Mouse (Mus musculus) thymus, adult 18-20 months (tissue): Measurements from ENCODE around the gene Pts.

Experiments
- DNase-seq, 2 experiments: peaks; one replicate each; pipeline ENCODE4 v3.0.0; 2022; ENCODE audit warnings: mixed read lengths in 2 of 2

Pts gene

GRCm38 (mm10) chr9:50528293-50528892 lies at the start of gene Pts:
TSS of gene Pts (minus strand) at chr9:50528724.
- peak; percentile 95 for DNase-seq

GRCm38 (mm10) chr9:50569599-50570525 lies 41.3 kb upstream of the Pts start:
- DNase-seq, result no peak

DNA sequence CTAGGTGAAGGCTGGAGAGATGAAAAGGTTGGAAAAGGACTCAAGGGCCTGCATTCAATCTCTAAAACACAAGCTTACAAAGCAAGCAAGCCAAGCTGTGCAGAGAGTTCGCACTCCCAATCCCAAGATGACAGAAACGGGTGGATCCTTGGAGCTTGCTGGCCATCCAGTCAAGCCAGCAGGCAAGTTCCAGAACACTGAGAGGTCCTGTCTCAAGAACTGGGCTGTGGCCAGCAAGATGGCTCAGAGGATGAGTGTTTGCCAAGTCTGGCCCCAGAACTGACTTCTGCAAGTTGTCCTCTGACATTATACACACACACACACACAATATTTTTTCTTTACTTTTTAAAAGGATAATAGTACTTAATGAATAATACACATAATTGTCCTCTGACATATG lies 39.4 kb upstream of the Pts start:
- no peak for DNase-seq

- no peak for DNase-seq
Observed at GRCm38 (mm10) chr9:50567372-50567771, 38.8 kb upstream of the Pts start.

DNA sequence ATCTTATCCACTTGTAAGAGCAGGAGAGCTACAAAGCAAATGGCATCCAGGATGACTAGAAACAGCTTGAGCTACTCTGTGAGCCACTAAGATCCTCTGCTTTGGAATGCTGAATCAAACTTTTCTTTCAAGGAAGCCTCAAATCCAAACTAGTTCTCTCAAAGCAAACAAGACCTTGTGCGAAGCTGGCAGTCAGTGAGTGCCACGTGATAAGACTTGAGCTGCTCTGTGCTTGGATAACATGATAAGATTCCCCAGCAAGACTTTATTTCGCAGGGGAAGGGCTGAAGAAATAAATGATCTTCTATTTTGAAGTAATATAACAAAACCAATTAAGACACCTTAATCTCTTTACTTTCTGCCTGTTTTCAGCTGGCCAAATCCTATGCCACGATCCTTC lies 37.4 kb upstream of the Pts start:
- no peak for DNase-seq

- DNase-seq, result no peak
Observed at GRCm38 (mm10) chr9:50565173-50565572, 36.6 kb upstream of the Pts start.

DNA sequence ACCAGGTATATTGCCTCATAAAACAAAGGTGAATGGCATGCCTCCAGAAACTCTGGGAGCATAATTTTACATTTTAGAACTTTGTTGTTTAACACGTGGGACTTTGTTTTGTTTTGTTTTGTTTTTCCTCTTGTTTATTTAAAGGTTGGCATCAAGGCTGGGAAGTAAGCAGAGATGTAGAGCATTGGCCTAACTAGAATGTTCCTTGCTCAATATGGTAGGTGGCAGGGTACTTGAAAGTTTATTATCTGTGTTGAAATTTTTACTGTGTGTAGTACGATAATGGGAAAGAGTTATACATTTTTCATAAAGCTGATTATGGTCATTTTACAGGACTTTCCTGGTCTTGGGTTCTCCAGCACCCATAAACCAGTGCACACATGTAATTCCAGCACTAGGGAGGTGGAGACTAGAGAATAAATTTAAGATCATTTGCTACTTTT lies 33.4 kb upstream of the Pts start:
- no peak for DNase-seq

- DNase-seq, result no peak
Observed at GRCm38 (mm10) chr9:50561145-50561917, 32.8 kb upstream of the Pts start, which contains the start of gene Tex12. TSS of gene Tex12 (minus strand) at chr9:50561325.

GRCm38 (mm10) chr9:50555094-50555446 lies 26.5 kb upstream of the Pts start, which contains the start of gene Bco2:
TSS of gene Bco2 (minus strand) at chr9:50555181.
- DNase-seq, result no peak

- DNase-seq, result peak in 1 of 2 experiments; percentile 22
Observed at GRCm38 (mm10) chr9:50554241-50555093, 25.9 kb upstream of the Pts start, which contains the start of gene Il18. TSS of gene Il18 (plus strand) at chr9:50554827.

GRCm38 (mm10) chr9:50553547-50553946 lies 25.0 kb upstream of the Pts start:
- DNase-seq, result no peak

- DNase-seq, result no peak
Observed at GRCm38 (mm10) chr9:50552206-50552605, 23.7 kb upstream of the Pts start.

DNA sequence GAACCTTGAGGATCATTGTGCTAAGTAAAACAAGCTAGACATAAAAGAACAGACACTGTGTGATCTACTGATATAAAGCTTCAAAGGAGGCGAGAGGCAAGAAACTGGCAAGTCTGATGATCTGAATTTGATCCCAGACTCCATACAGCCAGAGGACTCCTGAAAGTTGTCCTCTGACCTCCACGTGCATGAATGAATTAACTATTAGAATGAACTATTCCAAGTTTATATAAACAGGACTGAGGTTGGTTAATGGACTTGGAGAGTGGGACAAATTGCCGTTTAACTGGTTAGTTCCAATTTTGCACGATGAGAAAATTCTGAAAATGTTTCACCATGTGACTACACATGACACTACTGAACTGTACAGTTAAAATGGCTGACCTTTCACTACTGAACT lies 20.4 kb upstream of the Pts start:
- DNase-seq, result no peak

- peak in 1 of 2 experiments; percentile 38 for DNase-seq
Observed at GRCm38 (mm10) chr9:50547859-50548478, 19.4 kb upstream of the Pts start.

GRCm38 (mm10) chr9:50542401-50542800 lies 13.9 kb upstream of the Pts start:
- no peak for DNase-seq

- DNase-seq, result no peak
Observed at GRCm38 (mm10) chr9:50540170-50540569, 11.6 kb upstream of the Pts start.

GRCm38 (mm10) chr9:50537295-50537694 lies 8.8 kb upstream of the Pts start:
- no peak for DNase-seq

GRCm38 (mm10) chr9:50536603-50537135 lies 8.1 kb upstream of the Pts start:
- DNase-seq, result no peak

- no peak for DNase-seq
Observed at GRCm38 (mm10) chr9:50535930-50536329, 7.4 kb upstream of the Pts start.

DNA sequence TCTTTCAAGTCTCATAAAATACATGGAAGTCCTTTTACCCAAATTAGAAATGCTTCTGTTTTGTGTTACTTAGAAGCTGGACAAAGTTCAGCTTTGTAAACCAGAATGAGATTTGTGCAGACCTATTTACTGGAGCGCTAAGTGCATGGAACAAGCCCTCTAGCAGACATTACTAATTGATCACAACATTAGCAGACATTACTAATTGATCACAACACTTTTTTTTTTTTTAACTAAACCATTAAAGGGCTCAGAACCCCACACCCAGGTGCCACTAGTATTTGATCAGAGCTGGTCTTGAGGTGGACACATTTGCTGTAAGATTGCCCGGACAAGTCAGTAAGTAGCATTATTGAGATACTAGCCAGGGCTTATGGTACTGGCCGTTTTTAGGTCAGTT lies 5.3 kb upstream of the Pts start:
- DNase-seq, result no peak

GRCm38 (mm10) chr9:50533328-50533727 lies 4.8 kb upstream of the Pts start:
- DNase-seq, result peak; percentile 38 to 47
